Mouse (Mus musculus) lung, adult 2 months (tissue): ENCODE measurements around the gene Inpp4b. TPM values are rescaled to one million over a fixed set of nuclear protein-coding genes. Genes with fewer than 3 reads are reported as not detected.
A peak's percentile ranks its signal among the peaks of the same experiment; 100 is the strongest.
"Not testable (repeated sequence)": the region's sequence is repeated elsewhere in the genome, so short reads cannot be mapped to it uniquely, and the experiment has no call there.

Experiments used
- DNase-seq: peaks from one replicate; pipeline ENCODE4 v3.0.0; 2022
- H3K4me1 ChIP-seq: fragments of 200-500 bp; 2 replicates; pipeline ENCODE4 v1.6.1; 2011; ENCODE audit warnings: low read length; ENCODE audit not compliant: control insufficient read depth, insufficient read depth
- H3K4me3 ChIP-seq: fragments of 200-500 bp; replicated peaks from 2 replicates; pipeline ENCODE3; 2011; ENCODE audit warnings: low read depth, mild to moderate bottlenecking, control low read depth, low read length; ENCODE audit errors: extremely low read depth
- CTCF ChIP-seq: fragments of 200-500 bp; IDR thresholded peaks from 2 replicates; pipeline ENCODE4 v1.5.1; 2011; ENCODE audit warnings: mild to moderate bottlenecking, low read length, control low read depth; ENCODE audit not compliant: insufficient read depth
- POLR2A ChIP-seq: fragments of 200-500 bp; IDR thresholded peaks from 2 replicates; pipeline ENCODE4 v1.6.1; 2011; ENCODE audit warnings: low read depth, mild to moderate bottlenecking, control low read depth, low read length, borderline replicate concordance; ENCODE audit errors: extremely low read depth
- whole genome bisulfite sequencing: fragments of 180-500 bp; shearing (Covaris S2); methylation state at CpG from one replicate; pipeline ENCODE4 v1.1.7; 2018; 5-methylcytosine and 5-hydroxymethylcytosine counted together
- polyA plus RNA-seq: library from polyadenylated mRNA; depleted of rRNA; stranded (reverse); fragments of >200 nt; gene quantifications from 2 replicates; pipeline ENCODE4 v1.2.3, GENCODE M21; 2012

Gene Inpp4b
- polyA plus RNA-seq, 1 experiment: 2.6 TPM

DNA sequence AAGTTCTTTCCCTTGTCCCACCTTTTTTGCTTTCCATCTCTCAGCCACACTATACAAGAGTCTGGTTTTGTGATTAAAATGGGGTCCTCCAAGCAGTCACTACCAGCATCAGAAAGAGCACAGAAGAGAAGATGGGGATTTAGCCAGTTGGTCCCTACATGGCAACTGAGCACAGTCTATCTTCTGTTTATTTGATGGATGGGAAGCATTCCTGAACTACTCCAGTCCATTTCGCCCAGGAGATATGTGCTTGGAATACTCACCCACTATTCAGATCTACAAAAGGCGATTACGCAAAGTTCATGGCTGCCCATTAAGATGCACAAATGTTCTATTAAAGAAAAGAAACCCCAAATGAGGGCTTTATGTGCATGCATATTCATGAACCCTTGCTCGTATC, 661.8 kb downstream of the Inpp4b start:
- DNase-seq: no peak
- WGBS: 95% methylated on average over 4 of the region's 4 CpGs
- Histone ChIP-seq H3K4me3 (no peak overlapping the region), H3K4me1 (no peaks in the 10 kb centered on the region)
- no peak for TF ChIP-seq CTCF
- no peak for TF ChIP-seq POLR2A

DNA sequence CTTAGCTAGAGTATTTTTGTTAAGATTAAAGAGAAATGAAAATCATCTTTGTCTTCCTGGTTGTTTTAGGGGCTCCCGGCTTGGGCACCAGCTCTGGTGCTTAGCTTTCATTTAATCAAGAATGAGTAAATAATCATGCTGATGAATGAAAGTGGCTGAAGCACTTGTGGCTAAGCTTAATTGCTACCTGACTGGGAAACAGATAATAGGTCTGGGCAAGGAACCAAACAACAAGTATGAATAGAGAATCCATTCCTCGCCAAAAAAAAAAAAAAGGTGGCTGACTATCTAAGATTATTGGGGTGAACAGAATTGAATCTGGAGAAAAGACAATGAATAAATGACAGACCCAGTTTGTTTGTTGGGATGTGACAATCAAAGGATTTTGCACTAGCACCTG, 663.1 kb downstream of the Inpp4b start:
- no peaks in the 10 kb centered on the region for H3K4me1 ChIP-seq
- DNase-seq: no peak
- no peak overlapping the region for H3K4me3 ChIP-seq
- 50% methylated on average over 2 of the region's 2 CpGs for WGBS
- TF ChIP-seq CTCF: no peak
- TF ChIP-seq POLR2A: no peak

DNA sequence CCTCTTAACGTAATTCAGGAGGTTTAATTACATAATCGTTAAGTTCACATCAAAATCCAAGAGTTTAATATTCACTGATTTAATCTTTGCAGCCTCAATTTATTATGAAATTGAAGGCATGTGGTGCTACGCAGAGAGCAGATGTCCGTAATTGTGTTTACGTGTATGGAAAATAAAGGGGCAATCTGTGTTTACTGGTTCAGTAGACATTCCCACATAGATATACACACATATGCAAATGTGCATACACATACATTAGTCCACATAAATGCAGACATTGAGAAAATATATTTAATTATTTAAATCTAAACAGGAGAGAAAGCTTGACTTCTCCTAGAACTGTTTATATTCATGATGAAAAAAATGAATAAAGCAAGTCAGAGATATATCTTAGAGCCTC, 675.4 kb downstream of the Inpp4b start:
- DNase-seq: no peak
- Histone ChIP-seq H3K4me3 (no peak overlapping the region), H3K4me1 (no peaks in the 10 kb centered on the region)
- no peak for TF ChIP-seq CTCF
- TF ChIP-seq POLR2A: no peak
- WGBS: 88% methylated on average over 5 of the region's 5 CpGs

DNA sequence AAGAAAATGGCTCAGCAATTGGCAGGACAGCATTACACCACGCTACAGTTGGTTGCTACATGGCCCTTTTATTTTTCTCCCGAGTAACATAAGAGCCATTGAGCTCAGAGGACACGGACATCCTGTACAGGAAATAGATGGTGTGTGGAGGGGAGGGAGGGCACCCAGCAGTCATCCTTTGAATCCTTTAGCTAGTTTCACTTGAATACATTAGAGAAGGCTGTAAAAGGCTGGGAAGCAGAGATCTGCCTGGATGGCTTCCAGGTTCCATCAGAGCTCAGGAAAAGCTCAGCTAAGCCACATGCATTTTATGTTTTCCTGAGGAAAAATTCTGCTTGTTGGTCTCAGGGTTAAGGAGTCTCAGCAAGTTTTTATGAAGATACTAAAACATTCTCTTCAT, 685.0 kb downstream of the Inpp4b start:
- TF ChIP-seq POLR2A (no peak), CTCF (no peak)
- H3K4me1 ChIP-seq: no peaks in the 10 kb centered on the region; the same call in 1 of the 2 replicates
- DNase-seq: no peak
- no peak overlapping the region for H3K4me3 ChIP-seq
- whole genome bisulfite sequencing: 15% methylated on average over 3 of the region's 3 CpGs

DNA sequence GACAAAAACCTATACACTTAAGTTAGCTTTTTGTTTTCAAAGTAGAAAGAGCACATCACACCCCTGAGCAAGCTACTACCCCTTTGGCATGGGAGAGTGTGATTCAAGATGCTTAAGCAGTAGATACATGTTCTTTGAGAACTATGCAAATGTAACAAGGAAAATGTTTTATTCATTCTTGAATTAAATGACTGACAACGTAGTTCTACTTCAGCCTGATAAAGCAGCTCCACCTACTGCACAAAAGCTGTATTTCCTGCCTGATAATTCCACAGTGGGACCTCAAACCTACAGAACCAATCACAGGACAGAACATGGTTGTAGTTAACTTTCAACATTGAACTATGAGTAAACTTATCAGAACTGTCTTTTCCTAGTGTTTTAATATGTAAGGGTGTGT, 686.5 kb downstream of the Inpp4b start:
- H3K4me1 ChIP-seq: no peaks in the 10 kb centered on the region; the same call in 1 of the 2 replicates
- 24% methylated on average over 1 of the region's 1 CpGs for WGBS
- TF ChIP-seq POLR2A (no peak), CTCF (peak; percentile 23; the same call in 1 of the 2 replicates)
- peak; percentile 5 for DNase-seq
- H3K4me3 ChIP-seq: no peak overlapping the region

DNA sequence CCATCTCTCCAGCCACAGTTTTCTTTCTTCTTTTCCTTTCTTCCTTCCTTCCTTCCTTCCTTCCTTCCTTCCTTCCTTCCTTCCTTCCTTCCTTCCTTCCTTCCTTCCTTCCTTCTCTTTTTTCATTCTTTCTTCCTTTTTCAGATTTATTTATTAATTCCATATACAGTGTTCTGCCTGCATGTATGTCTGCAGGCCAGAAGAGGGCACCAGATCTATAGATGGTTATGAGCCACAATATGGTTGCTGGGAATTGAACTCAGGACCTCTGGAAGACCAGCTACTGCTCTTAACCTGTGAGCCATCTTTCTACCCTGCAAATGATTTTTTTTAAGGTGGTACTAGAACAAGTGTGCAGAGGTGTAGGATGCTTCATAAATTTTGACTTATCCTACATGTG, 689.7 kb downstream of the Inpp4b start:
- not testable (repeated sequence) for DNase-seq, H3K4me3 ChIP-seq, H3K4me1 ChIP-seq

DNA sequence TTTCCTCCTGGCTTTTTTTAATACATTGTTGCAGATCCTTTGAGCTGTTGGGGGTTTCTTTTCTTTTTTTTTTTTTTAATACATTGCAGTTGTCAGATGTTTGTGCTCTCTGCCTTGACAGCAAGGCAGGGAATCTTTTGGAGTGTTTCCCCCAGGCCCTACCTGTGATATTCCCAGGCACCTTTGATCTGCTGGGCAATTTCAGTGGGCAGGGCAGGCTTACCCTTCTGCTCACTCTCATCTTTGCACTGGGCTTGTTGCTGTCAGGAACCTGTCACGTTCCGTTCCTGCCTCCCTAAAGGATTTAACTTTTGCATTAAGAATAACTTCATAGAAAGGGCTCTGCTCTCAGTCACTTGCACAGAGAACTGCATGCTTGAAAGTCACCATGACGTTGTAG, 711.7 kb downstream of the Inpp4b start:
- no peak for DNase-seq
- no peak overlapping the region for H3K4me3 ChIP-seq
- TF ChIP-seq CTCF: no peak
- WGBS: 74% methylated on average over 3 of the region's 3 CpGs
- no peaks in the 10 kb centered on the region for H3K4me1 ChIP-seq

DNA sequence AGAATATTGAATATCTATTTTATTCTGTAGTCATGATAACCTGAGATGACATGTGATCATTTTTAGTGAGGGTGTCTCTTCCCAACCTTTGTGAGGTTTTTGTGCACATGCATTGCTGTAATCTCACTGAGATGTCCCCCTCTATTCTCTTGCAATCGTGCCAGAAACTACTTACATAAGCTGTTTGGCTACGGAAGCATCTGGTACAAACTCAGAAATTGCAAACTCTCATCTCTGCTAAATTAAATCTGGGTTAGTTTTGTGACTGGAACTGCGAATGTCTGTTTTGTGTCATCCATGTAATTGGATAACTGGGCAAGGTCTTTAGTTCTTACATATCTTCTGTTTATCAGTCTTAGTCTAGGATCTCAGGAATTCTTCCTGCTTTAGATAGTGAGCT, 725.3 kb downstream of the Inpp4b start:
- no peaks in the 10 kb centered on the region for H3K4me1 ChIP-seq
- H3K4me3 ChIP-seq: no peak overlapping the region
- TF ChIP-seq POLR2A: no peak
- no peak for TF ChIP-seq CTCF
- WGBS: 76% methylated on average over 3 of the region's 3 CpGs
- DNase-seq: no peak

DNA sequence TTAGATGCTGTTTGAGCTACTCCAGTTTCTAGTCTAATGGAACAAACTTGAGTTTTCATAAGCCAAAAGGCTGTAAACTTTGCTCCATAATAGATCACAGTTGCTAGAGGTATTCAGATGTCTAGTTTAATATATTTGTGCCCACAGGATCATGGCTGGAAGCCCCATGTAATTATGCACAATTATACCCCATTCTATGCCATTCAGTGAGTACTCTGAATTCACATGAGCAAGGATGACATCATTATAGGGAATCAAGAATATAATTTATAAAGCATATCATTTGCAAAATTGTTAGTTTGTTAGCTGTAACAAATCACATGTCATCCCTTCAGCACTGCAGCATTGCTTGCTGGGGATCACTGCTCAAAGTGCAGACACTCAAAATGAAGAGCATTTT, 736.9 kb downstream of the Inpp4b start:
- H3K4me3 ChIP-seq: no peak overlapping the region
- DNase-seq: no peak
- TF ChIP-seq CTCF (no peak), POLR2A (no peak)
- H3K4me1 ChIP-seq: no peaks in the 10 kb centered on the region

DNA sequence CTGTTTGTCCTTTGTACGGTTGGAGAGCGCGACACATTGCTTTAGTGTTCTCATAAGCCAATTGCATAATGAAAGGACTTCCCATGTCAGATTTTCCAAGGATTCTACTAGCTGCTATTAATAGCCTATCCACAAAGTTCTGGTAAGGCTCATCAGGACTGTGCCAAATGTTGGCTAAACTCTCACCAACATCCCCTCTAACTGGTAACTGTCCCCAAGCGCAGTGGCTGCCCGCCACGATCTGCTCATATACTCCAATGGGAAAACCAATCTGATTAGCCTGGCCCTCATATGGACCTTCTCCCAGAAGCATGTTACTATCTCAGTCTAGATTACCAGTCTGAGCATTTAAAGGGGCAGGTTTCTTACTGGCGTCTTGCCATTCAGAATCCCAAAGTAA, 744.3 kb downstream of the Inpp4b start:
- DNase-seq, H3K4me1 ChIP-seq, H3K4me3 ChIP-seq: not testable (repeated sequence)
- WGBS: 91% methylated on average over 7 of the region's 7 CpGs

DNA sequence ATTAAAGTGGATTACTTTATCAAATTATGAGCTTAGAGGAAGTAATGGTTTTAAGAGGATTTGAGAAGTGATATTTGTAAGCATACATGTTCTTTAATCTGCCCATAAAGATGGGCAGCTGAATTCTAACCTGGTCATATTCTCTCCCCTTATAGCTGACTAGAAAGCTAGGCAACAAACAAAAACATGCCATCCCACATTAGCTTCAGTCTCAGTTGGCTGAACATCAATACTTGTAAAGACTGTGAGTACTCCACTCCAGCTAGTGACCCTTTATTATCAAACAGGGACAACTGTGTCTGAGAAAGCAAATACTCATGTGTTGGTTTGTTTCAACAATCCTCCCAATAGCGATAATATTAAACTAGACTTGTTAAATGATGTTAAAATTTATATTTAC, 748.5 kb downstream of the Inpp4b start:
- DNase-seq: no peak
- TF ChIP-seq CTCF: no peak
- TF ChIP-seq POLR2A: no peak
- 83% methylated on average over 1 of the region's 1 CpGs for WGBS

DNA sequence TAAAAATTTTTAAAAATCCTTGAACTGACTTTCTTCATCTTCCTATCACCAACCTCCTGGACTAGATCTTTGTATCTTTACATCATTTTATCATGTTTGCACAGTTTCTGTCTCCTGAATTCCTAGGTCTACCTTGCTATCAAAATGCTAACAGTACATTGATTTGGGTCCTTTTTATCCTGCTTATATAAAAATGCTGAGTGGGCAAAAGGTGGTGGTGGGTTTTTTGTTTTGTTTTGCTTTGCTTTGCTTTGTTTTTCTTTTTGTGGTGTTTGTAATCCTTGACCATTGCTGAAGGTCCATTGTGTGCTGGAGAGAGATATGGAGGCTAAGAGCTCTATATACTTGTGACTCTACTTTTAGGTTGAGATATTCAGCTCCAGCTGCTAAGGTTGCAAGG, 750.9 kb downstream of the Inpp4b start:
- Histone ChIP-seq H3K4me1 (no peaks in the 10 kb centered on the region), H3K4me3 (no peak overlapping the region)
- DNase-seq: no peak
- TF ChIP-seq CTCF (no peak), POLR2A (no peak)

More for the DNA sequence above, 748.5 kb downstream of the Inpp4b start:
- H3K4me3 ChIP-seq: no peak overlapping the region
- H3K4me1 ChIP-seq: no peaks in the 10 kb centered on the region
